Mouse (Mus musculus) neural tube, embryonic 12.5 days (tissue): ENCODE results near the gene Ctnnbl1. TPM values are rescaled to one million over a fixed set of nuclear protein-coding genes. Genes with fewer than 3 reads are reported as not detected.
A peak's percentile ranks its signal among the peaks of the same experiment; 100 is the strongest.

ENCODE experiments used
- ATAC-seq: fragments of 200-750 bp; cut with Nextera tagmentation; 2 replicates; pipeline ENCODE4 v1.8.0; 2017; ENCODE audit warnings: low read depth, mild to moderate bottlenecking, moderate TSS enrichment, moderate library complexity; ENCODE audit not compliant: low FRiP score
- H3K27ac ChIP-seq: fragments of 300-500 bp; sonication (generic); 2 replicates; pipeline ENCODE4 v1.5.1; 2016
- H3K27me3 ChIP-seq: fragments of 300-500 bp; sonication (generic); replicated peaks from 2 replicates; pipeline ENCODE4 v1.6.1; 2016; ENCODE audit warnings: mild to moderate bottlenecking
- H3K36me3 ChIP-seq: fragments of 300-500 bp; sonication (generic); 2 replicates; pipeline ENCODE4 v1.6.1; 2016; ENCODE audit warnings: mild to moderate bottlenecking
- H3K4me1 ChIP-seq: fragments of 300-500 bp; sonication (generic); 2 replicates; pipeline ENCODE4 v1.6.1; 2016
- H3K4me2 ChIP-seq: fragments of 300-500 bp; sonication (generic); replicated peaks from 2 replicates; pipeline ENCODE4 v1.6.1; 2016; ENCODE audit warnings: mild to moderate bottlenecking
- H3K4me3 ChIP-seq: fragments of 300-500 bp; sonication (generic); 2 replicates; pipeline ENCODE4 v1.5.1; 2016
- H3K9ac ChIP-seq: fragments of 300-500 bp; sonication (generic); 2 replicates; pipeline ENCODE4 v1.6.1; 2016; ENCODE audit warnings: mild to moderate bottlenecking
- H3K9me3 ChIP-seq: fragments of 300-500 bp; sonication (generic); 2 replicates; pipeline ENCODE4 v1.6.1; 2016; ENCODE audit warnings: mild to moderate bottlenecking
- WGBS: fragments of 180-500 bp; shearing (Covaris S2); methylation state at CpG from one replicate; pipeline ENCODE4 v1.1.7; 2016; 5-methylcytosine and 5-hydroxymethylcytosine counted together
- polyA plus RNA-seq: library from polyadenylated mRNA; unstranded; fragments of >200 nt; fragmentation: Nextera tagmentation; extraction: Ambion mirVana; gene quantifications from 2 replicates; pipeline ENCODE4 v1.2.1, GENCODE M21; 2016

Gene Ctnnbl1
- polyA plus RNA-seq, 1 experiment from 2014 or later, result 80.2 TPM

- 2% methylated on average over 4 of the region's 4 CpGs for WGBS
- H3K9ac ChIP-seq, result no peak overlapping the region
Measured at GRCm38 (mm10) chr2:157913705-157914104, 176.5 kb downstream of the Ctnnbl1 start.

DNA sequence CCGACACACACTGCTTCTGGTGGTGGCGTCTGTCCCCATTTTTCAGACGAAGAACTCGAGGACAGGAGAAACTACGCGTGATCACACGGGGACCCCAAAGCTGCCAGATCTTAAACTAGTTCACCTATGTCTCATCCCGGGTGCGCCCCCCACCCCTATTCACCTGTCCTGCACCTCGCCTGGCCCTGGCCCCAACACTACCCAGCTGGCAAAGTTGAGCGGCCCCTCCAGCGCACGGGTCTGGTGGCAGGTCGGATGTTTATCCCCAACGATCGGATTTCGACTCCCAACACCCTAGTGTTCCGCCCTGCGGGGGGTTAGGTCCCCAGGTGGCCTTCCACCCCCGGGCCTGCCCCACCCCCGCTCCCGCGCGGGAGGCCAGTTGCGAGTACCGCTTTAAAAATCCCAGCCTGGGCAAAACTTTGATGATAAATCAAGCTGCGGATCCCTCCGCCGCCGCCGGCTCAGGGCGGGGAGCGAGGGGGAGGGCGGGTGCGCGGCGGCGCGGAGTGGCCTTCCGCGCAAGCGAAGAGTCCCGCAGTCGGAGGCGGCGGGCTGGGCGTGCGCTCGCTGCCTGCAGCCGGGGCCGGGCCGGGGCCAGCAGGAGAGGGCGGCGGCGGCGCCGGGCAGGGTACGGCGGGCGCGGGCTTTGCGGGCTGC lies 177.0 kb downstream of the Ctnnbl1 start, which contains the start of gene Vstm2l:
Gene Vstm2l, plus strand, starts transcription at position 549 of the 660 bp plus-strand sequence.
- WGBS, result 3% methylated on average over 47 of the region's 62 CpGs
- H3K4me2 ChIP-seq, result peak within 1 kb of the TSS; percentile 69
- no peaks in the 10 kb centered on the region for H3K9me3 ChIP-seq
- H3K36me3 ChIP-seq, result no peaks in the 10 kb centered on the region
- H3K4me1 ChIP-seq, result peaks cover 31% of the 10 kb centered on the region
- peak within 1 kb of the TSS; percentile 55 for H3K4me3 ChIP-seq
- peak; percentile 27; the same call in 1 of the 2 replicates for ATAC-seq
- peak within 1 kb of the TSS; percentile 75 for H3K9ac ChIP-seq
- H3K27ac ChIP-seq, result no peak within 1 kb of the TSS
- peaks cover 41% of the 10 kb centered on the region for H3K27me3 ChIP-seq

More at GRCm38 (mm10) chr2:157913705-157914104, 176.5 kb downstream of the Ctnnbl1 start:
- H3K4me3 ChIP-seq, result peak overlapping the region; percentile 55; the same call in 1 of the 2 replicates
- no peaks in the 10 kb centered on the region for H3K9me3 ChIP-seq
- no peaks in the 10 kb centered on the region for H3K36me3 ChIP-seq
- H3K27ac ChIP-seq, result no peak overlapping the region
- peaks cover 28% of the 10 kb centered on the region for H3K4me1 ChIP-seq
- no peak for ATAC-seq
- H3K27me3 ChIP-seq, result peaks cover 41% of the 10 kb centered on the region
- H3K4me2 ChIP-seq, result peak overlapping the region; percentile 69

DNA sequence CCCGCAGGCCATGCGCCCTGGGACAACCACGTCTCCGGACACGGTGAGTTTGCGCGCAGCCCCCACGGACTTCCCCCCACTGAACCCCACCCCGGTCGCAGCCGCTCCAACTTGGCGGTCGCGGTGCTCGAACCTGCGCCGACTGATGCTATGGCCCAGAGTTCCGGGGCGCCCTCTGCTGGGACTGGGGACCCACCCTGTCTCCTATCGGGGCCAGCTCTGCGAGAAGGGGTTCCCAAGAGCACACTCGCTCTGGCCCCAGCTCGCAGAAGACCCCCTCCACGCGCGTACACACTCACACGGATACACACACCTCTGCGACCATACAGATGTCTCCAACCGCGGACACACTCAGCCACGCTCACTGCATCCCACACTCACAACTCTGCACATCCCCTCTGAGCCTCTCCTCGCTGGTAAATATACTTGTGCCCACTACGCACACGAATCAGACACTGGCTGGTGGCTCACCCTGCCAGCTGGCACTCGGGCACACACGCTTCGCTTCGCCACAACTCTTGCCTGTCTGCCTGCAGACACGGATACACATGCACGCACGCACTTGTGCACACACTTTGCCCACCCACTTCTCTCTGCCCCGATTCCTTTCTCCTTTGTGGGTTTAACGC lies 177.8 kb downstream of the Ctnnbl1 start:
- Histone ChIP-seq H3K4me2 (peak overlapping the region; percentile 69), H3K36me3 (no peaks in the 10 kb centered on the region), H3K9me3 (no peaks in the 10 kb centered on the region), H3K27me3 (peaks cover 41% of the 10 kb centered on the region), H3K4me3 (peak overlapping the region; percentile 55), H3K4me1 (peaks cover 31% of the 10 kb centered on the region), H3K9ac (peak overlapping the region; percentile 75), H3K27ac (no peak overlapping the region)
- no peak for ATAC-seq
- 41% methylated on average over 43 of the region's 43 CpGs for WGBS

- 9% methylated on average over 10 of the region's 10 CpGs for WGBS
- peaks cover 34% of the 10 kb centered on the region for H3K27me3 ChIP-seq
- H3K27ac ChIP-seq, result no peak overlapping the region
- H3K4me3 ChIP-seq, result no peak overlapping the region
- peak overlapping the region; percentile 69 for H3K4me2 ChIP-seq
- no peak for ATAC-seq
- H3K4me1 ChIP-seq, result peaks cover 36% of the 10 kb centered on the region
- no peak overlapping the region for H3K9ac ChIP-seq
- H3K36me3 ChIP-seq, result no peaks in the 10 kb centered on the region
- no peaks in the 10 kb centered on the region for H3K9me3 ChIP-seq
Measured at GRCm38 (mm10) chr2:157918529-157918928, 181.3 kb downstream of the Ctnnbl1 start.

DNA sequence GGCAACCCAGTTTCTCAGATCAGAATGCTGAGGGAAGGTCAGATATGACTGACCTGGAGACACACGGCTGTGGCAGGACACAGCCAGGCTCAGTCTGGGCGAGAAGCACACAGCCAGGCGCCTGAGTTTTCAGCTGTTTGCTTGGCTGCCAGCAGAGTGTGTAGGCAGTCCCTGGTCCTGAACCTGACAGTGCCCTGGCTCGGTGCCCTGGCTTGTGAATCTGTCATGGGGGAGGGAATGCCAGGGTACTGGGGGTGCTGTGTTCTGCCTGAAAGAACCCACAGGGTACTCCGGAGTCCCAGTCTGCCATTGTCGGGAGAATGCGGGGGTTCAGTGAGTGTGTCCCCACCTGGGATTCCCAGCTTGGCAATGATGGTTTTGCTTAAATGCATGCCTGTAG lies 184.3 kb downstream of the Ctnnbl1 start:
- Histone ChIP-seq H3K27ac (no peak overlapping the region), H3K9me3 (no peaks in the 10 kb centered on the region), H3K9ac (no peak overlapping the region), H3K36me3 (no peaks in the 10 kb centered on the region), H3K4me3 (no peak overlapping the region), H3K4me1 (peaks cover 32% of the 10 kb centered on the region), H3K27me3 (peaks cover 4% of the 10 kb centered on the region; the same call in 1 of the 2 replicates), H3K4me2 (no peak overlapping the region)
- WGBS, result 78% methylated on average over 7 of the region's 7 CpGs
- ATAC-seq, result no peak

- no peak overlapping the region; the same call in 1 of the 2 replicates for H3K27ac ChIP-seq
- H3K4me3 ChIP-seq, result no peak overlapping the region
- no peak for ATAC-seq
- peaks cover 41% of the 10 kb centered on the region for H3K4me1 ChIP-seq
- H3K9me3 ChIP-seq, result no peaks in the 10 kb centered on the region
- H3K4me2 ChIP-seq, result peak overlapping the region; percentile 14
- H3K36me3 ChIP-seq, result no peaks in the 10 kb centered on the region
- 2% methylated on average over 7 of the region's 7 CpGs for WGBS
- H3K27me3 ChIP-seq, result 0 out of 2 replicates have a peak, but pooled peaks cover 4% of the 10 kb centered on the region
- no peak overlapping the region for H3K9ac ChIP-seq
Measured at GRCm38 (mm10) chr2:157923406-157923805, 186.2 kb downstream of the Ctnnbl1 start.

DNA sequence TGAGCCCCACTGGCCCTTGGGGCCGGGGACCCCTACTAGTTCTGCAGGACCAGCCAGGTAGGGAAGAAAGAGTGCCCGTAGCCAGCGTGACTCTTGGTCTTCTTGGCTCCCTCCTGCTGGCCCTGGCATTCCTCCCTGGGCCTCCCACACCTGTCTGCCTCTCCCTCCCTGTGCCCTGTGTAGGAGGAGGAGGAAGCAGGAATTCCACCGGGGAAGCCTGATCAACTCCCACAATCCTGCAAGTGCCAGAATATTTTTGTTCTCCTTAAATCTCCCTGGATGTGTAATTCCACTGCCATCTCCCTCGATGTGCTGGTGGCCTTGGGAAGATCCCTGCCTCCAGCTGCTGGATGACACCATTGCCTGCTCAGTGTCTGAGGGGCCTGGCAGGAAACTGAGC lies 187.3 kb downstream of the Ctnnbl1 start:
- no peak overlapping the region for H3K4me3 ChIP-seq
- WGBS, result 73% methylated on average over 5 of the region's 5 CpGs
- ATAC-seq, result no peak
- H3K4me1 ChIP-seq, result peaks cover 43% of the 10 kb centered on the region
- H3K27me3 ChIP-seq, result 0 out of 2 replicates have a peak, but pooled peaks cover 4% of the 10 kb centered on the region
- no peaks in the 10 kb centered on the region for H3K9me3 ChIP-seq
- H3K27ac ChIP-seq, result no peak overlapping the region
- H3K4me2 ChIP-seq, result no peak overlapping the region
- H3K9ac ChIP-seq, result no peak overlapping the region
- no peaks in the 10 kb centered on the region for H3K36me3 ChIP-seq

- Histone ChIP-seq H3K9me3 (no peaks in the 10 kb centered on the region), H3K36me3 (no peaks in the 10 kb centered on the region), H3K9ac (no peak overlapping the region), H3K4me1 (peaks cover 48% of the 10 kb centered on the region), H3K27me3 (0 out of 2 replicates have a peak, but pooled peaks cover 4% of the 10 kb centered on the region), H3K27ac (no peak overlapping the region), H3K4me3 (no peak overlapping the region), H3K4me2 (no peak overlapping the region)
- WGBS, result 55% methylated on average over 7 of the region's 7 CpGs
- no peak for ATAC-seq
Measured at GRCm38 (mm10) chr2:157926502-157926901, 189.3 kb downstream of the Ctnnbl1 start.

GRCm38 (mm10) chr2:157926927-157927326 lies 189.7 kb downstream of the Ctnnbl1 start:
- Histone ChIP-seq H3K36me3 (no peaks in the 10 kb centered on the region), H3K4me3 (no peak overlapping the region), H3K4me2 (no peak overlapping the region), H3K27me3 (0 out of 2 replicates have a peak, but pooled peaks cover 1% of the 10 kb centered on the region), H3K4me1 (peaks cover 48% of the 10 kb centered on the region), H3K9ac (no peak overlapping the region), H3K9me3 (no peaks in the 10 kb centered on the region), H3K27ac (no peak overlapping the region)
- WGBS, result 64% methylated on average over 3 of the region's 3 CpGs
- ATAC-seq, result no peak

DNA sequence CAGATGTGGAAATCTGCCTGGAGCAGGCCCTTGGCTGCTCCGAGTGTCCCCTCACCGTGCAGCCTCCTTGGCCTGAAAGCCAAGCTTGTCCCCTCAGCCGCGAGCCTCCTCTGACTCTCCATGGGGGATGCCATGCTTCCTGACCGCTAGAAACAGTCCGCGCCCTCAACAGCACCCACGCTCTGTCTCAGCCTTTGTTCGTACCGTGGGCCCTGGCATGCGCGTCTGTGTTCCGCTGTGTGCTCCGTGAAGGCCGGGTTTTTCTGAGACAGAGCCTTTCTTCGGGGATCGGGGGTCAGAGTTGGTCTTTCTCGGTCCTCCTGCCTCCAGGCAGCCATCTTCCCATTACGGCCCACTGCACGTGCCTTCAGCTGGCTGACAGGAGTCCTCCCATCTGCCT lies 190.2 kb downstream of the Ctnnbl1 start:
- no peak for ATAC-seq
- Histone ChIP-seq H3K27ac (peak overlapping the region; percentile 27; the same call in 1 of the 2 replicates), H3K4me1 (peaks cover 48% of the 10 kb centered on the region), H3K9me3 (no peaks in the 10 kb centered on the region), H3K36me3 (no peaks in the 10 kb centered on the region), H3K9ac (0 out of 2 replicates have a peak overlapping the region, but pooled peaks have one; percentile 21), H3K27me3 (no peaks in the 10 kb centered on the region), H3K4me2 (peak overlapping the region; percentile 14; the same call in 1 of the 2 replicates), H3K4me3 (no peak overlapping the region)
- 49% methylated on average over 20 of the region's 20 CpGs for WGBS

- peak overlapping the region; percentile 27; the same call in 1 of the 2 replicates for H3K27ac ChIP-seq
- WGBS, result 20% methylated on average over 2 of the region's 2 CpGs
Measured at GRCm38 (mm10) chr2:157927815-157928214, 190.6 kb downstream of the Ctnnbl1 start.

DNA sequence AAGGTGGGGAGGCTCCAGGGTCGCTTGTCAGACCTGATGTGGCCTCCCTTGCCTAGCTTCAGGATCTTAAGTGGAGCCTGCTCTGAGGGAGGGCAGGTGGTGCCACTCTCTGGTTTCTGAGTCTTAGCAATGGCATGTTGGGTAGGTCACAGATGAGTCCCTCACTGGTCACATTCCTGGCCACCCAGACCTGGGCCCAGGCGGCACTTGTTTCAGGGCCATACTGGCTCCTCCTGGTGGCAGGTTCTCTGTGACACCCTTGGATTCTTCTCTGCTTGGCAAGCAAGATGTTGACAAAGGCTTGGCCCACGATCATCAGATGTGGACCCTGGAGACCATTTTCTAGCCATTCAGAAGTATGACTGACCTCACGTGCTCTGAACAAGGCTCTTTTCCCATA lies 195.5 kb downstream of the Ctnnbl1 start:
- no peaks in the 10 kb centered on the region; the same call in 1 of the 2 replicates for H3K27me3 ChIP-seq

More at GRCm38 (mm10) chr2:157927815-157928214, 190.6 kb downstream of the Ctnnbl1 start:
- H3K4me3 ChIP-seq, result no peak overlapping the region
- H3K4me1 ChIP-seq, result peaks cover 44% of the 10 kb centered on the region
- H3K36me3 ChIP-seq, result no peaks in the 10 kb centered on the region
- ATAC-seq, result no peak
- H3K9me3 ChIP-seq, result no peaks in the 10 kb centered on the region
- H3K27me3 ChIP-seq, result no peaks in the 10 kb centered on the region
- H3K9ac ChIP-seq, result 0 out of 2 replicates have a peak overlapping the region, but pooled peaks have one; percentile 21
- H3K4me2 ChIP-seq, result peak overlapping the region; percentile 14; the same call in 1 of the 2 replicates

More for the DNA sequence above, 195.5 kb downstream of the Ctnnbl1 start:
- Histone ChIP-seq H3K27ac (no peak overlapping the region), H3K36me3 (peaks cover 5% of the 10 kb centered on the region; the same call in 1 of the 2 replicates), H3K4me3 (no peak overlapping the region), H3K4me1 (peaks cover 24% of the 10 kb centered on the region), H3K4me2 (no peak overlapping the region), H3K9me3 (no peaks in the 10 kb centered on the region), H3K9ac (no peak overlapping the region)
- ATAC-seq, result no peak
- 85% methylated on average over 4 of the region's 4 CpGs for WGBS
